Mouse (Mus musculus): ENCODE results near the gene Tgfbr2. TPM values are rescaled to one million over a fixed set of nuclear protein-coding genes. Genes with fewer than 3 reads are reported as not detected.

Gene Tgfbr2
- total and polyA plus RNA-seq, 3 experiments, result 19.6 to 46.3 (median 42.8) TPM

- TF ChIP-seq RCOR1 (conservative IDR thresholded peaks at IDR 0.05; ENCODE audit: low read depth, low read length) (no peak), PAX5 (IDR thresholded peaks at IDR 0.05; ENCODE audit: low read length) (no peak)
Measured at GRCm38 (mm10) chr9:116174481-116175461, at the start of gene Tgfbr2 (continued).

- dilution Hi-C loops (cut with MboI; ENCODE audit: extremely low pct_ligation_motif_present, extremely low pct_unique_long_range_greater_than_20kb, low sequenced_read_pairs) (no loop called here), in situ Hi-C loops (cut with MboI; ENCODE audit: low pct_ligation_motif_present, low pct_unique_long_range_greater_than_20kb, low sequenced_read_pairs) (no loop called here)
- H3K27me3 ChIP-seq (replicated peaks), result no peaks in the 10 kb centered on the region
- no peaks in the 10 kb centered on the region for H3K9me3 ChIP-seq (replicated peaks; ENCODE audit: low read length)
- H3K4me2 ChIP-seq (ENCODE audit: insufficient read depth, low read depth, poor library complexity, severe bottlenecking), result peak overlapping the region; percentile 21; the same call in 1 of the 2 replicates
- no peak overlapping the region; the same call in 1 of the 2 replicates for H3K9ac ChIP-seq (ENCODE audit: insufficient read depth, low read depth)
- no peak overlapping the region for H3K4me3 ChIP-seq (replicated peaks in 1 of 3; ENCODE audit: low read depth in 2 of 3, low read length in 2 of 3, poor library complexity in 1 of 3)
- DNase-seq (ENCODE audit: extremely low read depth), result peak; percentile 83
- H3K27ac ChIP-seq (ENCODE audit: insufficient read depth, low read depth), result peak overlapping the region; percentile 29; the same call in 1 of the 2 replicates
- H3K4me1 ChIP-seq (ENCODE audit: control insufficient read depth in 1 of 2, insufficient read depth in 2 of 2), result peaks cover 25 to 72% of the 10 kb centered on the region in 2 experiments
- no peaks in the 10 kb centered on the region for H3K79me2 ChIP-seq (replicated peaks; ENCODE audit: control insufficient read depth, extremely low read depth, insufficient read depth, poor library complexity, severe bottlenecking)
- H3K36me3 ChIP-seq (replicated peaks in 1 of 2; ENCODE audit: control insufficient read depth in 1 of 2, insufficient read depth in 1 of 2, low read length in 1 of 2), result no peaks in the 10 kb centered on the region
- TF ChIP-seq GABPA (IDR thresholded peaks at IDR 0.05; ENCODE audit: insufficient replicate concordance, low read depth, low read length) (no peak), E2F4 (IDR thresholded peaks at IDR 0.05; ENCODE audit: insufficient replicate concordance, low read depth, low read length) (no peak), RCOR1 (conservative IDR thresholded peaks at IDR 0.05; ENCODE audit: low read depth, low read length) (no peak), MAX (IDR thresholded peaks at IDR 0.05; ENCODE audit: low read length) (no peak), USF2 (conservative IDR thresholded peaks at IDR 0.05; ENCODE audit: low read depth, low read length) (no peak), MYC (IDR thresholded peaks at IDR 0.05; ENCODE audit: low read depth, low read length) (peak; percentile 59; the same call in 1 of the 2 replicates), MXI1 (IDR thresholded peaks at IDR 0.05; ENCODE audit: low read depth, low read length) (no peak), ZMIZ1 (IDR thresholded peaks at IDR 0.05; ENCODE audit: low read depth, low read length) (no peak), SIN3A (IDR thresholded peaks at IDR 0.05; ENCODE audit: low read length) (no peak), TCF12 (IDR thresholded peaks at IDR 0.05; ENCODE audit: low read depth, low read length) (peak; percentile 54), ZKSCAN1 (IDR thresholded peaks at IDR 0.05; ENCODE audit: borderline replicate concordance, low read depth, low read length) (no peak), PAX5 (IDR thresholded peaks at IDR 0.05; ENCODE audit: low read length) (no peak), POLR2AphosphoS2 (IDR thresholded peaks at IDR 0.05; ENCODE audit: low read depth, low read length) (no peak), NELFE (IDR thresholded peaks at IDR 0.05; ENCODE audit: low read depth, low read length) (no peak), IRF4 (IDR thresholded peaks at IDR 0.05; ENCODE audit: low read depth, low read length) (peak; percentile 58), KAT2A (IDR thresholded peaks at IDR 0.05; ENCODE audit: insufficient replicate concordance, low read length) (no peak), EP300 (IDR thresholded peaks at IDR 0.05; ENCODE audit: low read length) (peak; percentile 43), HCFC1 (IDR thresholded peaks at IDR 0.05; ENCODE audit: low read depth, low read length) (no peak), CHD1 (IDR thresholded peaks at IDR 0.05; ENCODE audit: low read depth, low read length) (no peak), NRF1 (IDR thresholded peaks at IDR 0.05; ENCODE audit: low read depth, low read length) (no peak), ETS1 (conservative IDR thresholded peaks at IDR 0.05; ENCODE audit: low read depth, low read length) (peak; percentile 86), CTCF (conservative IDR thresholded peaks at IDR 0.05 in 1 of 2, IDR thresholded peaks at IDR 0.05 in 1 of 2; ENCODE audit: low read depth in 2 of 2, low read length in 2 of 2) (no peak), USF1 (IDR thresholded peaks at IDR 0.05; ENCODE audit: low read depth, low read length) (no peak), MAFK (IDR thresholded peaks at IDR 0.05; ENCODE audit: insufficient replicate concordance, low read length) (peak; percentile 38; the same call in 1 of the 2 replicates), POLR2A (IDR thresholded peaks at IDR 0.05; ENCODE audit: low read depth, low read length) (no peak), BHLHE40 (IDR thresholded peaks at IDR 0.05; ENCODE audit: low read depth, low read length) (peak; percentile 65), JUND (conservative IDR thresholded peaks at IDR 0.05; ENCODE audit: low read depth, low read length) (peak; percentile 83), CHD2 (IDR thresholded peaks at IDR 0.05; ENCODE audit: low read length) (no peak), MEF2A (IDR thresholded peaks at IDR 0.05; ENCODE audit: borderline replicate concordance, low read depth, low read length) (peak; percentile 62; the same call in 1 of the 2 replicates), ZC3H11A (IDR thresholded peaks at IDR 0.05; ENCODE audit: low read depth, low read length) (no peak), RAD21 (IDR thresholded peaks at IDR 0.05; ENCODE audit: low read depth, low read length) (peak; percentile 13), ELF1 (IDR thresholded peaks at IDR 0.05; ENCODE audit: low read depth, low read length) (no peak), TBP (conservative IDR thresholded peaks at IDR 0.05; ENCODE audit: low read depth, low read length) (no peak), UBTF (IDR thresholded peaks at IDR 0.05; ENCODE audit: low read depth, low read length) (no peak), ZNF384 (IDR thresholded peaks at IDR 0.05; ENCODE audit: low read depth, low read length) (no peak), SMC3 (IDR thresholded peaks at IDR 0.05; ENCODE audit: low read depth, low read length) (no peak; the same call in 1 of the 2 replicates)
Measured at GRCm38 (mm10) chr9:116223368-116223767, 48.2 kb upstream of the Tgfbr2 start.

All from CH12.LX (cell line).